Mouse (Mus musculus): ENCODE measurements around the gene Mtmr6.

DNA sequence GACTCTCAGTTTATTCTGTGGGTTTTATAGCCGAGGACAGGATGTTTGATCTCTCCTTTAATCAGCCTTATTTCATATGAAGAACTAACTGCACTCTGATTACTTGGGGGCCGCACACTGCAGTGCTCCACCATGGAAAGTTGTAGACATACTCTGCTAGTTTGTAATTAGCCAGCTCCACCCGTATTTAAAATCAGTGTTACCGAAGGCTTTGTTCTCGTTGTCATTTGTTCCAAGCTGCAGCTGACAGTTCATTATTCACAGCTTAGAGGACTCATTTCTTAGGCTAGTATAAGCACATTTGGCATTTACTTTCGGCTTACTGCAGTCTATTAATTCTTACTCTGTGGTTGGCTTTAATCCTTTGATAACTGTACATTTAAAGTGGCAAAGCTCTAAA lies 36.0 kb downstream of the Mtmr6 start:
- TF ChIP-seq CTCF (IDR thresholded peaks at IDR 0.05; ENCODE audit: control insufficient read depth, insufficient read depth, low read length), result no peak
- no peak for TF ChIP-seq POLR2A (IDR thresholded peaks at IDR 0.05; ENCODE audit: borderline replicate concordance, control insufficient read depth, low read depth, low read length)
